Mouse (Mus musculus) CH12.LX (cell line): ENCODE results near the gene Cdh4. TPM values are rescaled to one million over a fixed set of nuclear protein-coding genes. Genes with fewer than 3 reads are reported as not detected.

Source experiments
- DNase-seq: peaks from one replicate; pipeline ENCODE4 v3.0.0-alpha.2; 2013; ENCODE audit errors: extremely low read depth
- H3K27ac ChIP-seq: 2 replicates; pipeline ENCODE4 v1.5.1; 2012; ENCODE audit warnings: low read depth, mild to moderate bottlenecking, control low read depth, moderate library complexity; ENCODE audit not compliant: insufficient read depth
- H3K27me3 ChIP-seq: replicated peaks from 2 replicates; pipeline ENCODE3; 2012; ENCODE audit warnings: inconsistent platforms
- H3K36me3 ChIP-seq, 2 experiments: replicated peaks in 1 of 2; 2 replicates each; pipeline versions ENCODE3 to v1.6.1; 2012; ENCODE audit warnings: inconsistent platforms in 1 of 2, low read length in 1 of 2, mild to moderate bottlenecking in 1 of 2, mixed read lengths in 1 of 2, moderate library complexity in 1 of 2; ENCODE audit not compliant: control insufficient read depth in 1 of 2, insufficient read depth in 1 of 2
- H3K4me1 ChIP-seq, 2 experiments: 2 replicates each; pipeline ENCODE4 v1.6.1; 2012; ENCODE audit warnings: inconsistent platforms in 1 of 2, moderate library complexity in 1 of 2; ENCODE audit not compliant: insufficient read depth in 2 of 2, control insufficient read depth in 1 of 2
- H3K4me2 ChIP-seq: 2 replicates; pipeline ENCODE4 v1.6.1; 2012; ENCODE audit warnings: low read depth, mild to moderate bottlenecking, control low read depth; ENCODE audit not compliant: poor library complexity, insufficient read depth, severe bottlenecking
- H3K4me3 ChIP-seq, 3 experiments: fragments of 150-350 bp in 1 of 3; sonication (generic) in 1 of 3; replicated peaks in 1 of 3; 2 replicates each; pipeline versions ENCODE3 to v1.5.1; 2011 to 2012; ENCODE audit warnings: low read depth in 2 of 3, low read length in 2 of 3, mild to moderate bottlenecking in 2 of 3, moderate library complexity in 2 of 3, control low read depth in 1 of 3, improper control_type of control experiment in 1 of 3, inconsistent platforms in 1 of 3, mixed read lengths in 1 of 3; ENCODE audit not compliant: poor library complexity in 1 of 3
- H3K79me2 ChIP-seq: replicated peaks from 2 replicates; pipeline ENCODE4 v1.6.1; 2012; ENCODE audit warnings: mild to moderate bottlenecking, moderate library complexity; ENCODE audit not compliant: control insufficient read depth, poor library complexity, insufficient read depth, severe bottlenecking; ENCODE audit errors: extremely low read depth
- H3K9ac ChIP-seq: 2 replicates; pipeline ENCODE4 v1.6.1; 2012; ENCODE audit warnings: low read depth, mild to moderate bottlenecking, control low read depth, moderate library complexity; ENCODE audit not compliant: insufficient read depth
- H3K9me3 ChIP-seq: replicated peaks from 2 replicates; pipeline ENCODE3; 2012; ENCODE audit warnings: low read length, inconsistent platforms, mixed read lengths
- BHLHE40 ChIP-seq: IDR thresholded peaks from 2 replicates; pipeline ENCODE4 v1.6.1; 2011; ENCODE audit warnings: mild to moderate bottlenecking, low read depth, low read length, improper control_type of control experiment
- CHD1 ChIP-seq: IDR thresholded peaks from 2 replicates; pipeline ENCODE4 v1.6.1; 2012; ENCODE audit warnings: low read depth, low read length, improper control_type of control experiment, inconsistent platforms
- CTCF ChIP-seq, 2 experiments: IDR thresholded peaks in 1 of 2; conservative IDR thresholded peaks in 1 of 2; 2 replicates each; pipeline ENCODE4 v1.5.1; 2011 to 2012; ENCODE audit warnings: low read depth in 2 of 2, low read length in 2 of 2, improper control_type of control experiment in 1 of 2, inconsistent platforms in 1 of 2, mild to moderate bottlenecking in 1 of 2, moderate library complexity in 1 of 2
- JUND ChIP-seq: conservative IDR thresholded peaks from 2 replicates; pipeline ENCODE4 v1.6.1; 2011; ENCODE audit warnings: low read depth, low read length, improper control_type of control experiment
- MAFK ChIP-seq: IDR thresholded peaks from 2 replicates; pipeline ENCODE4 v1.6.1; 2011; ENCODE audit warnings: low read length, improper control_type of control experiment; ENCODE audit not compliant: insufficient replicate concordance
- MAZ ChIP-seq: IDR thresholded peaks from 2 replicates; pipeline ENCODE4 v1.6.1; 2012; ENCODE audit warnings: low read depth, mild to moderate bottlenecking, inconsistent platforms, low read length, improper control_type of control experiment, moderate library complexity
- MXI1 ChIP-seq: IDR thresholded peaks from 2 replicates; pipeline ENCODE4 v1.6.1; 2011; ENCODE audit warnings: mild to moderate bottlenecking, low read depth, low read length, improper control_type of control experiment
- NELFE ChIP-seq: IDR thresholded peaks from 2 replicates; pipeline ENCODE4 v1.6.1; 2011; ENCODE audit warnings: low read depth, low read length, improper control_type of control experiment
- NRF1 ChIP-seq: IDR thresholded peaks from 2 replicates; pipeline ENCODE4 v1.6.1; 2014; ENCODE audit warnings: low read depth, mild to moderate bottlenecking, inconsistent platforms, low read length, improper control_type of control experiment, moderate library complexity
- PAX5 ChIP-seq: IDR thresholded peaks from 2 replicates; pipeline ENCODE4 v1.6.1; 2012; ENCODE audit warnings: low read length, inconsistent platforms, mixed read lengths
- POLR2AphosphoS2 ChIP-seq: IDR thresholded peaks from 2 replicates; pipeline ENCODE4 v1.6.1; 2011; ENCODE audit warnings: low read depth, low read length, improper control_type of control experiment
- RAD21 ChIP-seq: IDR thresholded peaks from 2 replicates; pipeline ENCODE4 v1.6.1; 2011; ENCODE audit warnings: low read depth, mild to moderate bottlenecking, low read length, improper control_type of control experiment, moderate library complexity
- SMC3 ChIP-seq: IDR thresholded peaks from 2 replicates; pipeline ENCODE4 v1.6.1; 2011; ENCODE audit warnings: low read depth, low read length, improper control_type of control experiment
- USF1 ChIP-seq: IDR thresholded peaks from 2 replicates; pipeline ENCODE4 v1.6.1; 2014; ENCODE audit warnings: low read depth, mild to moderate bottlenecking, inconsistent platforms, low read length, improper control_type of control experiment
- USF2 ChIP-seq: conservative IDR thresholded peaks from 2 replicates; pipeline ENCODE4 v1.6.1; 2011; ENCODE audit warnings: low read depth, low read length, improper control_type of control experiment
- ZC3H11A ChIP-seq: IDR thresholded peaks from 2 replicates; pipeline ENCODE4 v1.6.1; 2012; ENCODE audit warnings: low read depth, mild to moderate bottlenecking, inconsistent platforms, low read length, improper control_type of control experiment
- ZKSCAN1 ChIP-seq: IDR thresholded peaks from 2 replicates; pipeline ENCODE4 v1.6.1; 2012; ENCODE audit warnings: low read depth, inconsistent platforms, low read length, improper control_type of control experiment, borderline replicate concordance
- dilution Hi-C: fragments of 300-500 bp; cut with MboI; formaldehyde crosslinking; loops from 2 replicates; pipeline ENCODE4 v1.14.3; 2020; ENCODE audit warnings: low sequenced_read_pairs; ENCODE audit not compliant: extremely low pct_unique_long_range_greater_than_20kb, extremely low pct_ligation_motif_present
- in situ Hi-C: fragments of 300-500 bp; cut with MboI; formaldehyde crosslinking; loops from 3 replicates; pipeline ENCODE4 v1.14.3; 2019; ENCODE audit warnings: low sequenced_read_pairs, low pct_ligation_motif_present, low pct_unique_long_range_greater_than_20kb, mixed read lengths
- polyA plus RNA-seq: library from polyadenylated mRNA; unstranded; fragments of >175 nt; gene quantifications from 2 replicates; pipeline ENCODE4 v1.2.1, GENCODE M21; 2012; ENCODE audit warnings: low read depth; ENCODE audit not compliant: insufficient read length
- total RNA-seq, 2 experiments: library from RNA; depleted of rRNA; stranded (reverse); fragments of 300-350 nt in 1 of 2; fragments of >200 nt in 1 of 2; gene quantifications; 2 replicates each; pipeline ENCODE4 v1.2.3; 2012 to 2014

Cdh4 gene
- total and polyA plus RNA-seq, 3 experiments, result not detected

DNA sequence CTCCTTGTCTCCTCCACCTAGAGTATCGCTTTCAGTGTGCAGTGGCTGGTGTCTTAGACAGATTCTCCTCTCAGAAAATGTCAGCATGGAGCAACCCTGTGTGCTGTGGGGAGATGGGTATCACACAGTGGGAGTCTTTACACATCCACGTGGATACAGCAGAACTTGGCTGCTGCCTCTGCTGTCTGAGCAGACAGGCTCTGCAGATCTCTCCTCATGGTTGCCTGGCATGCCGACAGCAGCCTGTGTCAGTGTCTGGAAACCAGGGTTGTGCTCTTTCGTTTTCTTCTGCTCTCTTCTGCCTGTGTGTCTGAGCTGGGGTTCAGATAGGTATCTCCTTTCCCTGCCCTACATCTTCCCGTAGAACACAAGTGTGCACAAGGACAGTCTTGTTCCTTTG is 237.6 kb downstream of the Cdh4 start:
- H3K4me3 ChIP-seq, result no peak overlapping the region
- in situ Hi-C loops, result no loop called here
- no peak overlapping the region for H3K27ac ChIP-seq
- no peaks in the 10 kb centered on the region for H3K79me2 ChIP-seq
- H3K36me3 ChIP-seq, result no peaks in the 10 kb centered on the region
- no peak overlapping the region for H3K9ac ChIP-seq
- no peak overlapping the region for H3K4me2 ChIP-seq
- peaks cover 3 to 13% of the 10 kb centered on the region in 2 experiments; a peak in 3 of 4 replicates for H3K4me1 ChIP-seq
- no peaks in the 10 kb centered on the region for H3K27me3 ChIP-seq
- TF ChIP-seq NELFE, result no peak
- no peak for TF ChIP-seq ZKSCAN1
- TF ChIP-seq BHLHE40, result no peak
- TF ChIP-seq POLR2AphosphoS2, result no peak
- TF ChIP-seq MAFK, result no peak
- no peak for TF ChIP-seq CHD1
- TF ChIP-seq JUND, result no peak
- no peak for TF ChIP-seq USF2
- TF ChIP-seq USF1, result no peak
- TF ChIP-seq ZC3H11A, result no peak
- no peak for TF ChIP-seq MXI1
- TF ChIP-seq, all 38 proteins: peak for 0
- no peak for DNase-seq
- H3K9me3 ChIP-seq, result no peaks in the 10 kb centered on the region
- dilution Hi-C loops, result no loop called here

- H3K4me3 ChIP-seq, result no peak overlapping the region
- peaks cover 3 to 22% of the 10 kb centered on the region in 2 experiments; a peak in 3 of 4 replicates for H3K4me1 ChIP-seq
- DNase-seq, result peak; percentile 62
- no peak for TF ChIP-seq USF2
- no peak for TF ChIP-seq MAZ
- 0 out of 2 replicates have a peak, but pooled peaks have one; percentile 5 for TF ChIP-seq ZC3H11A
- TF ChIP-seq PAX5, result no peak
- TF ChIP-seq CTCF (conservative IDR thresholded peaks at IDR 0.05 in 1 of 2, IDR thresholded peaks at IDR 0.05 in 1 of 2; ENCODE audit: low read depth in 2 of 2, low read length in 2 of 2), result peak; percentile 88 to 94
- TF ChIP-seq RAD21, result peak; percentile 70
- TF ChIP-seq ZKSCAN1, result no peak
- peak; percentile 88 for TF ChIP-seq SMC3
- no peak for TF ChIP-seq NRF1
- dilution Hi-C loops (no loop called here), in situ Hi-C loops (no loop called here)
- no peak overlapping the region for H3K27ac ChIP-seq
- no peaks in the 10 kb centered on the region for H3K79me2 ChIP-seq
- no peak overlapping the region for H3K4me2 ChIP-seq
- no peaks in the 10 kb centered on the region for H3K27me3 ChIP-seq
- no peaks in the 10 kb centered on the region for H3K9me3 ChIP-seq
- H3K36me3 ChIP-seq, result no peaks in the 10 kb centered on the region
- no peak overlapping the region for H3K9ac ChIP-seq
These were observed 239.2 kb downstream of the Cdh4 start for GRCm38 (mm10) chr2:179681386-179681785.
